Mouse (Mus musculus) layer of hippocampus, adult 18-20 months (tissue): ENCODE measurements around the gene Mcu. TPM values are rescaled to one million over a fixed set of nuclear protein-coding genes. Genes with fewer than 3 reads are reported as not detected.
A peak's percentile ranks its signal among the peaks of the same experiment; 100 is the strongest.

Experiments used
- DNase-seq, 2 experiments: peaks; one replicate each; pipeline ENCODE4 v3.0.0; 2022; ENCODE audit warnings: low spot score in 2 of 2
- total RNA-seq, 2 experiments: library from RNA; stranded (reverse); gene quantifications; 2 replicates each; pipeline ENCODE4 v1.2.3; 2021

Mcu gene
- total RNA-seq, 2 experiments from 2014 or later: 48.0 to 51.0 TPM

- no peak for DNase-seq
Observed at GRCm38 (mm10) chr10:59614141-59614540, 2.4 kb downstream of the Mcu start.

GRCm38 (mm10) chr10:59613276-59613675, 3.2 kb downstream of the Mcu start:
- DNase-seq: no peak

- no peak for DNase-seq
Observed at GRCm38 (mm10) chr10:59604879-59605464, 11.5 kb downstream of the Mcu start.

- no peak for DNase-seq
Observed at GRCm38 (mm10) chr10:59603843-59604242, 12.6 kb downstream of the Mcu start.

- peak in 1 of 2 experiments; percentile 47 for DNase-seq
Observed at GRCm38 (mm10) chr10:59602891-59603290, 13.6 kb downstream of the Mcu start.

- no peak for DNase-seq
Observed at GRCm38 (mm10) chr10:59602043-59602442, 14.4 kb downstream of the Mcu start.

- no peak for DNase-seq
Observed at GRCm38 (mm10) chr10:59600516-59600915, 16.0 kb downstream of the Mcu start.

GRCm38 (mm10) chr10:59593826-59594570, 22.5 kb downstream of the Mcu start:
- peak in 1 of 2 experiments; percentile 81 for DNase-seq

GRCm38 (mm10) chr10:59590606-59591005, 25.9 kb downstream of the Mcu start:
- DNase-seq: peak in 1 of 2 experiments; percentile 34

- no peak for DNase-seq
Observed at GRCm38 (mm10) chr10:59589856-59590255, 26.6 kb downstream of the Mcu start.

GRCm38 (mm10) chr10:59589420-59589819, 27.1 kb downstream of the Mcu start:
- no peak for DNase-seq

- DNase-seq: peak; percentile 56 to 80
Observed at GRCm38 (mm10) chr10:59588135-59588534, 28.4 kb downstream of the Mcu start.

- DNase-seq: no peak
Observed at GRCm38 (mm10) chr10:59586821-59587220, 29.7 kb downstream of the Mcu start.

GRCm38 (mm10) chr10:59585621-59586020, 30.9 kb downstream of the Mcu start:
- no peak for DNase-seq

- no peak for DNase-seq
Observed at GRCm38 (mm10) chr10:59581826-59582543, 34.5 kb downstream of the Mcu start.

- DNase-seq: no peak
Observed at GRCm38 (mm10) chr10:59580593-59581149, 35.8 kb downstream of the Mcu start.

GRCm38 (mm10) chr10:59579645-59580044, 36.8 kb downstream of the Mcu start:
- DNase-seq: no peak

- DNase-seq: peak in 1 of 2 experiments; percentile 41
Observed at GRCm38 (mm10) chr10:59577871-59578801, 38.4 kb downstream of the Mcu start.

- no peak for DNase-seq
Observed at GRCm38 (mm10) chr10:59576305-59576704, 40.2 kb downstream of the Mcu start.

- no peak for DNase-seq
Observed at GRCm38 (mm10) chr10:59571964-59572363, 44.5 kb downstream of the Mcu start.

GRCm38 (mm10) chr10:59571273-59571672, 45.2 kb downstream of the Mcu start:
- no peak for DNase-seq
